Mouse (Mus musculus) erythroblast, embryonic 14.5 days (primary cell): ENCODE data around the gene Farp1. TPM values are rescaled to one million over a fixed set of nuclear protein-coding genes. Genes with fewer than 3 reads are reported as not detected.

Experiments used
- H3K27me3 ChIP-seq: 2 replicates; pipeline ENCODE4 v1.6.1; 2012; ENCODE audit warnings: inconsistent platforms; ENCODE audit not compliant: control insufficient read depth
- H3K36me3 ChIP-seq: 2 replicates; pipeline ENCODE4 v1.6.1; 2012; ENCODE audit warnings: mild to moderate bottlenecking, inconsistent platforms; ENCODE audit not compliant: control insufficient read depth
- H3K4me1 ChIP-seq: 2 replicates; pipeline ENCODE4 v1.6.1; 2012; ENCODE audit warnings: inconsistent platforms; ENCODE audit not compliant: control insufficient read depth
- H3K4me3 ChIP-seq: replicated peaks from 2 replicates; pipeline ENCODE3; 2012; ENCODE audit warnings: moderate library complexity, mild to moderate bottlenecking, inconsistent platforms
- H3K9me3 ChIP-seq: 2 replicates; pipeline ENCODE4 v1.6.1; 2012; ENCODE audit warnings: low read length, inconsistent platforms, mixed read lengths; ENCODE audit not compliant: control insufficient read depth
- GATA1 ChIP-seq: IDR thresholded peaks from 2 replicates; pipeline ENCODE4 v1.6.1; 2012; ENCODE audit warnings: low read length, inconsistent platforms, mixed read lengths
- TAL1 ChIP-seq: IDR thresholded peaks from 3 replicates; pipeline ENCODE4 v1.6.1; 2012; ENCODE audit warnings: low read length, inconsistent platforms, mixed read lengths
- polyA plus RNA-seq: library from polyadenylated mRNA; stranded (reverse); fragments of >175 nt; gene quantifications from 2 replicates; pipeline ENCODE4 v1.2.3, GENCODE M21; 2012

Farp1 gene
- polyA plus RNA-seq, 1 experiment: not detected

GRCm38 (mm10) chr14:121255469-121255868 lies 220.5 kb downstream of the Farp1 start:
- H3K9me3 ChIP-seq: no peaks in the 10 kb centered on the region
- TF ChIP-seq TAL1: no peak
- no peaks in the 10 kb centered on the region; the same call in 1 of the 2 replicates for H3K36me3 ChIP-seq
- H3K4me1 ChIP-seq: no peaks in the 10 kb centered on the region
- no peak overlapping the region for H3K4me3 ChIP-seq
- no peaks in the 10 kb centered on the region for H3K27me3 ChIP-seq

GRCm38 (mm10) chr14:121256896-121257295 lies 221.9 kb downstream of the Farp1 start:
- Histone ChIP-seq H3K27me3 (no peaks in the 10 kb centered on the region), H3K4me3 (no peak overlapping the region), H3K4me1 (no peaks in the 10 kb centered on the region), H3K9me3 (no peaks in the 10 kb centered on the region), H3K36me3 (no peaks in the 10 kb centered on the region; the same call in 1 of the 2 replicates)
- no peak for TF ChIP-seq TAL1
- no peak for TF ChIP-seq GATA1

GRCm38 (mm10) chr14:121259332-121259731 lies 224.3 kb downstream of the Farp1 start:
- Histone ChIP-seq H3K4me3 (no peak overlapping the region), H3K9me3 (no peaks in the 10 kb centered on the region), H3K27me3 (no peaks in the 10 kb centered on the region), H3K4me1 (no peaks in the 10 kb centered on the region), H3K36me3 (no peaks in the 10 kb centered on the region; the same call in 1 of the 2 replicates)
- no peak for TF ChIP-seq GATA1
- TF ChIP-seq TAL1: no peak

GRCm38 (mm10) chr14:121259789-121260188 lies 224.8 kb downstream of the Farp1 start:
- no peaks in the 10 kb centered on the region for H3K9me3 ChIP-seq
- no peaks in the 10 kb centered on the region; the same call in 1 of the 2 replicates for H3K36me3 ChIP-seq
- no peak overlapping the region for H3K4me3 ChIP-seq
- no peak for TF ChIP-seq TAL1
- no peak for TF ChIP-seq GATA1
- H3K4me1 ChIP-seq: no peaks in the 10 kb centered on the region
- H3K27me3 ChIP-seq: no peaks in the 10 kb centered on the region

GRCm38 (mm10) chr14:121261229-121261879 lies 226.4 kb downstream of the Farp1 start:
- no peaks in the 10 kb centered on the region for H3K4me1 ChIP-seq
- no peak for TF ChIP-seq TAL1
- no peak for TF ChIP-seq GATA1
- no peaks in the 10 kb centered on the region for H3K27me3 ChIP-seq
- no peaks in the 10 kb centered on the region for H3K9me3 ChIP-seq
- H3K36me3 ChIP-seq: no peaks in the 10 kb centered on the region; the same call in 1 of the 2 replicates
- H3K4me3 ChIP-seq: no peak overlapping the region

- no peaks in the 10 kb centered on the region for H3K9me3 ChIP-seq
Observed at GRCm38 (mm10) chr14:121262606-121263005, 227.6 kb downstream of the Farp1 start.

GRCm38 (mm10) chr14:121263912-121264311 lies 228.9 kb downstream of the Farp1 start:
- H3K9me3 ChIP-seq: no peaks in the 10 kb centered on the region
- no peaks in the 10 kb centered on the region; the same call in 1 of the 2 replicates for H3K36me3 ChIP-seq
- no peak overlapping the region for H3K4me3 ChIP-seq
- H3K4me1 ChIP-seq: no peaks in the 10 kb centered on the region
- no peaks in the 10 kb centered on the region for H3K27me3 ChIP-seq
- no peak for TF ChIP-seq TAL1
- no peak for TF ChIP-seq GATA1

More at GRCm38 (mm10) chr14:121262606-121263005, 227.6 kb downstream of the Farp1 start:
- Histone ChIP-seq H3K4me1 (no peaks in the 10 kb centered on the region), H3K36me3 (no peaks in the 10 kb centered on the region; the same call in 1 of the 2 replicates), H3K27me3 (no peaks in the 10 kb centered on the region), H3K4me3 (no peak overlapping the region)
- TF ChIP-seq GATA1 (no peak), TAL1 (no peak)

- no peaks in the 10 kb centered on the region for H3K9me3 ChIP-seq
- H3K4me1 ChIP-seq: no peaks in the 10 kb centered on the region
- no peaks in the 10 kb centered on the region for H3K27me3 ChIP-seq
- TF ChIP-seq GATA1 (no peak), TAL1 (no peak)
- H3K4me3 ChIP-seq: no peak overlapping the region
- no peaks in the 10 kb centered on the region; the same call in 1 of the 2 replicates for H3K36me3 ChIP-seq
Observed at GRCm38 (mm10) chr14:121264453-121264852, 229.5 kb downstream of the Farp1 start.

GRCm38 (mm10) chr14:121267801-121268200 lies 232.8 kb downstream of the Farp1 start:
- Histone ChIP-seq H3K36me3 (peaks cover 4% of the 10 kb centered on the region; the same call in 1 of the 2 replicates), H3K4me3 (no peak overlapping the region), H3K4me1 (no peaks in the 10 kb centered on the region), H3K27me3 (no peaks in the 10 kb centered on the region), H3K9me3 (no peaks in the 10 kb centered on the region)
- no peak for TF ChIP-seq GATA1
- no peak for TF ChIP-seq TAL1
